Mouse (Mus musculus): Measurements from ENCODE around the gene Hspb8.
"Not testable (repeated sequence)": the region's sequence is repeated elsewhere in the genome, so short reads cannot be mapped to it uniquely, and the experiment has no call there.

The Hspb8 gene

GRCm38 (mm10) chr5:116434976-116435850 lies 12.5 kb upstream of the Hspb8 start:
- DNase-seq (ENCODE audit: low spot score in 2 of 2), result peak; percentile 44 to 62

- no peak for DNase-seq (ENCODE audit: low spot score in 2 of 2)
These were observed 10.2 kb upstream of the Hspb8 start for GRCm38 (mm10) chr5:116432871-116433270.

GRCm38 (mm10) chr5:116426701-116427100 lies 4.0 kb upstream of the Hspb8 start:
- no peak for DNase-seq (ENCODE audit: low spot score in 2 of 2)

- not testable (repeated sequence) for DNase-seq (ENCODE audit: low spot score in 2 of 2)
These were observed 3.0 kb upstream of the Hspb8 start for GRCm38 (mm10) chr5:116425709-116426108.

- no peak for DNase-seq (ENCODE audit: low spot score in 2 of 2)
These were observed 2.6 kb upstream of the Hspb8 start for GRCm38 (mm10) chr5:116425273-116425672.

GRCm38 (mm10) chr5:116423746-116424145 lies 1.1 kb upstream of the Hspb8 start:
- DNase-seq (ENCODE audit: low spot score in 2 of 2), result no peak

- DNase-seq (ENCODE audit: low spot score in 2 of 2), result no peak
These were observed 728 bp downstream of the Hspb8 start for GRCm38 (mm10) chr5:116421791-116422481.

- no peak for DNase-seq (ENCODE audit: low spot score in 2 of 2)
These were observed 1.9 kb downstream of the Hspb8 start for GRCm38 (mm10) chr5:116420759-116421225.

GRCm38 (mm10) chr5:116420213-116420612 lies 2.5 kb downstream of the Hspb8 start:
- DNase-seq (ENCODE audit: low spot score in 2 of 2), result no peak

GRCm38 (mm10) chr5:116419322-116420045 lies 3.2 kb downstream of the Hspb8 start:
- no peak for DNase-seq (ENCODE audit: low spot score in 2 of 2)

GRCm38 (mm10) chr5:116416208-116416607 lies 6.5 kb downstream of the Hspb8 start:
- no peak for DNase-seq (ENCODE audit: low spot score in 2 of 2)

GRCm38 (mm10) chr5:116409689-116410590 lies 12.7 kb downstream of the Hspb8 start:
- no peak for DNase-seq (ENCODE audit: low spot score in 2 of 2)

- no peak for DNase-seq (ENCODE audit: low spot score in 2 of 2)
These were observed 13.7 kb downstream of the Hspb8 start for GRCm38 (mm10) chr5:116408965-116409364.

GRCm38 (mm10) chr5:116407936-116408335 lies 14.7 kb downstream of the Hspb8 start:
- no peak for DNase-seq (ENCODE audit: low spot score in 2 of 2)

GRCm38 (mm10) chr5:116407321-116407720 lies 15.3 kb downstream of the Hspb8 start:
- DNase-seq (ENCODE audit: low spot score in 2 of 2), result no peak

GRCm38 (mm10) chr5:116406507-116406906 lies 16.2 kb downstream of the Hspb8 start:
- no peak for DNase-seq (ENCODE audit: low spot score in 2 of 2)

GRCm38 (mm10) chr5:116405934-116406333 lies 16.7 kb downstream of the Hspb8 start:
- DNase-seq (ENCODE audit: low spot score in 2 of 2), result no peak

- no peak for DNase-seq (ENCODE audit: low spot score in 2 of 2)
These were observed 18.6 kb downstream of the Hspb8 start for GRCm38 (mm10) chr5:116404063-116404462.

GRCm38 (mm10) chr5:116400801-116401200 lies 21.9 kb downstream of the Hspb8 start:
- DNase-seq (ENCODE audit: low spot score in 2 of 2), result no peak

GRCm38 (mm10) chr5:116400042-116400730 lies 22.5 kb downstream of the Hspb8 start:
- DNase-seq (ENCODE audit: low spot score in 2 of 2), result no peak
